In genomic region chr8:119938481-119938880, GRCm38 (mm10) we compare ENCODE assay signal across 25 mouse cellular contexts. TPM values are rescaled to one million over a fixed set of nuclear protein-coding genes. Genes with fewer than 3 reads are reported as not detected.
DNase-seq lines count a peak whose midpoint lies in the region; ATAC-seq and TF ChIP-seq lines count a peak whose summit lies in the region.
"Had no signal": no experiment of that assay in that cellular context is flagged by ENCODE, and none has a peak within 500 bp of the region (broad histone marks: within the 10 kb centered on the region; RNA-seq: fewer than 3 reads in every experiment).

No protein-coding gene starts in this region.

- H3K27me3 ChIP-seq in hindbrain, embryonic 13.5 days = no peaks in the 10 kb centered on the region
- no peaks in the 10 kb centered on the region for H3K27me3 ChIP-seq in hindbrain, embryonic 16.5 days (replicated peaks; ENCODE audit: control insufficient read depth, insufficient read depth, low read length)
- H3K27me3 ChIP-seq in E14TG2a.4 (ENCODE audit: insufficient read depth, low read length) = no peaks in the 10 kb centered on the region
- H3K27me3 ChIP-seq: embryonic facial prominence, embryonic 13.5 days; embryonic facial prominence, embryonic 15.5 days; forebrain, embryonic 12.5 days had no signal

- H3K4me2 ChIP-seq in hindbrain, embryonic 13.5 days = no peak overlapping the region
- H3K4me2 ChIP-seq in hindbrain, embryonic 16.5 days (ENCODE audit: low read length) = no peak overlapping the region
- H3K4me2 ChIP-seq: embryonic facial prominence, embryonic 13.5 days; embryonic facial prominence, embryonic 15.5 days; forebrain, embryonic 12.5 days had no signal

- intact Hi-C loops in left cerebral cortex, postnatal 25 days (cut with DNase I) = no loop called here

- ATAC-seq in hindbrain, embryonic 13.5 days (ENCODE audit: low FRiP score) = no peak
- ATAC-seq in hindbrain, embryonic 16.5 days = no peak
- ATAC-seq: forebrain, embryonic 14.5 days; forebrain, embryonic 16.5 days had no signal

- H3K4me1 ChIP-seq in hindbrain, embryonic 13.5 days (replicated peaks) = peaks cover 13% of the 10 kb centered on the region
- H3K4me1 ChIP-seq in hindbrain, embryonic 16.5 days (ENCODE audit: control insufficient read depth, insufficient read depth, low read depth, low read length) = peaks cover 2% of the 10 kb centered on the region; the same call in 1 of the 2 replicates
- H3K4me1 ChIP-seq in E14TG2a.4 (replicated peaks; ENCODE audit: low read depth, low read length) = peaks cover 96% of the 10 kb centered on the region
- H3K4me1 ChIP-seq: embryonic facial prominence, embryonic 13.5 days; embryonic facial prominence, embryonic 15.5 days; forebrain, embryonic 10.5 days; forebrain, embryonic 12.5 days had no signal

- H3K9me3 ChIP-seq in hindbrain, embryonic 13.5 days = no peaks in the 10 kb centered on the region
- H3K9me3 ChIP-seq in hindbrain, embryonic 16.5 days (ENCODE audit: control insufficient read depth, low read length) = no peaks in the 10 kb centered on the region
- H3K9me3 ChIP-seq in E14TG2a.4 (ENCODE audit: low read length) = no peaks in the 10 kb centered on the region
- H3K9me3 ChIP-seq: embryonic facial prominence, embryonic 13.5 days; embryonic facial prominence, embryonic 15.5 days; forebrain, embryonic 10.5 days; forebrain, embryonic 12.5 days had no signal

- 80% methylated on average over 7 of the region's 7 CpGs for WGBS in hindbrain, embryonic 13.5 days
- WGBS in hindbrain, embryonic 16.5 days = 74% methylated on average over 7 of the region's 7 CpGs

- DNase-seq in ES-CJ7 (ENCODE audit: low read depth, low spot score) (peak; percentile 69), ZHBTc4 (ENCODE audit: low read depth, low spot score) (peak; percentile 56)
- no peak for DNase-seq in left cerebral cortex, postnatal 25 days (ENCODE audit: low spot score in 2 of 2)
- no peak for DNase-seq in layer of hippocampus, postnatal 10 days (ENCODE audit: low spot score in 2 of 2)
- DNase-seq: adrenal gland, adult 2 months; adrenal gland, postnatal 10 days; adrenal gland, postnatal 25 days; cerebellum, adult 11 months; cerebellum, adult 18-20 months; cerebellum, adult 8-10 months; cerebellum, adult 9-11 months; cerebellum, postnatal 14 days; cerebellum, postnatal 36 days; embryo, embryonic 11 days had no signal

- H3K36me3 ChIP-seq in hindbrain, embryonic 13.5 days = peaks cover 62% of the 10 kb centered on the region
- H3K36me3 ChIP-seq in hindbrain, embryonic 16.5 days (ENCODE audit: control insufficient read depth, insufficient read depth, low read length) = peaks cover 18% of the 10 kb centered on the region
- H3K36me3 ChIP-seq in E14TG2a.4 (ENCODE audit: insufficient read depth, low read length) = peaks cover 97% of the 10 kb centered on the region

- H3K4me3 ChIP-seq in hindbrain, embryonic 13.5 days = no peak overlapping the region
- H3K4me3 ChIP-seq in hindbrain, embryonic 16.5 days (ENCODE audit: low read length) = no peak overlapping the region
- 0 out of 2 replicates have a peak overlapping the region, but pooled peaks have one; percentile 26 for H3K4me3 ChIP-seq in E14TG2a.4 (replicated peaks; ENCODE audit: low read length)
- H3K4me3 ChIP-seq: embryonic facial prominence, embryonic 13.5 days; embryonic facial prominence, embryonic 15.5 days; erythroblast, embryonic 14.5 days; forebrain, embryonic 10.5 days; forebrain, embryonic 12.5 days had no signal

- peak overlapping the region; percentile 41; the same call in 1 of the 2 replicates for H3K27ac ChIP-seq in hindbrain, embryonic 13.5 days
- H3K27ac ChIP-seq in hindbrain, embryonic 16.5 days (ENCODE audit: low read depth, low read length) = no peak overlapping the region
- H3K27ac ChIP-seq: embryonic facial prominence, embryonic 13.5 days; embryonic facial prominence, embryonic 15.5 days; forebrain, embryonic 10.5 days; forebrain, embryonic 12.5 days had no signal

- TF ChIP-seq CTCF in E14TG2a.4 (conservative IDR thresholded peaks at IDR 0.05; ENCODE audit: low read length) = no peak

- H3K9ac ChIP-seq in hindbrain, embryonic 13.5 days = no peak overlapping the region
- H3K9ac ChIP-seq in hindbrain, embryonic 16.5 days (ENCODE audit: low read depth, low read length) = no peak overlapping the region
- H3K9ac ChIP-seq: embryonic facial prominence, embryonic 13.5 days; embryonic facial prominence, embryonic 15.5 days; forebrain, embryonic 12.5 days had no signal

RNA-seq across cellular contexts. Expression of gene Gm20388, which starts 27.8 kb away (rescaled TPM):
- 1.9 and 4.1 TPM in 2 replicates for polyA plus RNA-seq in hindbrain, embryonic 13.5 days (2015; fragmentation: Nextera tagmentation; extraction: Ambion mirVana)
- polyA plus RNA-seq in hindbrain, embryonic 16.5 days (2015; fragmentation: Nextera tagmentation; extraction: Ambion mirVana) = 9.8 and 12.4 TPM in 2 replicates
- 10 to 100 TPM in 1 of 2 experiments, not detected in 1; 18.6 TPM for total RNA-seq in left cerebral cortex, postnatal 25 days (2021)
- total RNA-seq in layer of hippocampus, postnatal 10 days (2021) = not detected
- polyA plus RNA-seq: embryonic facial prominence, embryonic 13.5 days; forebrain, embryonic 12.5 days had no signal

RNA-seq across cellular contexts. Expression of gene Usp10, which starts 28.3 kb away (rescaled TPM):
- polyA plus RNA-seq in hindbrain, embryonic 13.5 days (2015; fragmentation: Nextera tagmentation; extraction: Ambion mirVana) = 123 and 126 TPM in 2 replicates
- polyA plus RNA-seq in hindbrain, embryonic 16.5 days (2015; fragmentation: Nextera tagmentation; extraction: Ambion mirVana) = 120 and 152 TPM in 2 replicates
- 10 to 100 TPM; 84.4 to 84.7 TPM for total RNA-seq in left cerebral cortex, postnatal 25 days (2021)
- 100 to 1,000 TPM in 1 of 2 experiments, 10 to 100 TPM in 1; 94.9 to 104 TPM for total RNA-seq in layer of hippocampus, postnatal 10 days (2021)

RNA-seq across cellular contexts. Expression of gene Crispld2, which starts 53.8 kb away (rescaled TPM):
- 3.1 and 3.5 TPM in 2 replicates for polyA plus RNA-seq in hindbrain, embryonic 13.5 days (2015; fragmentation: Nextera tagmentation; extraction: Ambion mirVana)
- polyA plus RNA-seq in hindbrain, embryonic 16.5 days (2015; fragmentation: Nextera tagmentation; extraction: Ambion mirVana) = 2.7 and 3.1 TPM in 2 replicates
- total RNA-seq in left cerebral cortex, postnatal 25 days (2021) = 1 to 10 TPM; 2.1 to 2.5 TPM
- 1 to 10 TPM; 2.2 to 2.9 TPM for total RNA-seq in layer of hippocampus, postnatal 10 days (2021)
- total RNA-seq: common myeloid progenitor, adult 5-6 weeks had no signal
- polyA plus RNA-seq: erythroblast, embryonic 14.5 days had no signal

Comparison
In these comparisons a context has a peak if more than half of its experiments do, and no peak if none do; other contexts are left out.
1. DNase-seq: peak in ES-CJ7 (single experiment) and ZHBTc4 (single experiment); none in left cerebral cortex, postnatal 25 days (0 of 2) and layer of hippocampus, postnatal 10 days (0 of 2).